Mouse (Mus musculus): ENCODE results near the gene Clcnka. TPM values are rescaled to one million over a fixed set of nuclear protein-coding genes. Genes with fewer than 3 reads are reported as not detected.

Gene Clcnka
- polyA plus RNA-seq, 1 experiment from 2014 or later: 0.13 TPM

- Histone ChIP-seq H3K4me3 (ENCODE audit: low read length) (no peak overlapping the region), H3K9me3 (ENCODE audit: control insufficient read depth, low read length) (no peaks in the 10 kb centered on the region), H3K27me3 (replicated peaks; ENCODE audit: control insufficient read depth, insufficient read depth, low read length) (no peaks in the 10 kb centered on the region), H3K4me1 (ENCODE audit: control insufficient read depth, insufficient read depth, low read length) (peaks cover 35% of the 10 kb centered on the region), H3K9ac (ENCODE audit: low read depth, low read length) (0 out of 2 replicates have a peak overlapping the region, but pooled peaks have one; percentile 37), H3K27ac (ENCODE audit: low read length) (no peak overlapping the region), H3K36me3 (ENCODE audit: control insufficient read depth, insufficient read depth, low read length) (no peaks in the 10 kb centered on the region), H3K4me2 (ENCODE audit: low read depth, low read length) (no peak overlapping the region)
- ATAC-seq: no peak
- 90% methylated on average over 13 of the region's 13 CpGs for WGBS
Measured at GRCm38 (mm10) chr4:141423691-141424431, 25.3 kb upstream of the Clcnka start.

DNA sequence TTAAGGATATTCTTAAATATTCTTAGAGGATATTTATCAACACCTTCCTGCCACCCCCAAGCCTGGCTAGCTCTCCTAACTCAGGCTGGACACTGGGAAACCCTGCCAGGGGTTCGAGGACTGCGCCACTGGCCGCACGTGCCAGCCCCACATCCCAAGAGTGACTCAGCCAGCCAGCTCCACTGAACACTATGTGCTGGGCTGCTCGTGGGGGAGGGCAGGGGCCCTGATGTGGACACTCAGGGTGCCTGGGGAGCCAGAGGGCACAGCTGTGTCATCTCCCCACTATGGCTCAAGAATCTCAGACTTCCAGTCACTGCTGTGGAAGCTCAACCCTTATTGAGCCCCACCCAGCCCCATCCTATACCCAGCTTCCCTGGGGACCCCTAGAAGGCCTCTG lies 24.8 kb upstream of the Clcnka start:
- no peak overlapping the region for H3K27ac ChIP-seq (ENCODE audit: low read length)
- H3K4me3 ChIP-seq (ENCODE audit: low read length): no peak overlapping the region
- H3K36me3 ChIP-seq (ENCODE audit: control insufficient read depth, insufficient read depth, low read length): no peaks in the 10 kb centered on the region
- H3K4me1 ChIP-seq (ENCODE audit: control insufficient read depth, insufficient read depth, low read length): peaks cover 35% of the 10 kb centered on the region
- no peak overlapping the region for H3K4me2 ChIP-seq (ENCODE audit: low read depth, low read length)
- 0 out of 2 replicates have a peak overlapping the region, but pooled peaks have one; percentile 37 for H3K9ac ChIP-seq (ENCODE audit: low read depth, low read length)
- no peaks in the 10 kb centered on the region for H3K9me3 ChIP-seq (ENCODE audit: control insufficient read depth, low read length)
- 85% methylated on average over 5 of the region's 5 CpGs for WGBS
- no peak for ATAC-seq
- H3K27me3 ChIP-seq (replicated peaks; ENCODE audit: control insufficient read depth, insufficient read depth, low read length): no peaks in the 10 kb centered on the region

DNA sequence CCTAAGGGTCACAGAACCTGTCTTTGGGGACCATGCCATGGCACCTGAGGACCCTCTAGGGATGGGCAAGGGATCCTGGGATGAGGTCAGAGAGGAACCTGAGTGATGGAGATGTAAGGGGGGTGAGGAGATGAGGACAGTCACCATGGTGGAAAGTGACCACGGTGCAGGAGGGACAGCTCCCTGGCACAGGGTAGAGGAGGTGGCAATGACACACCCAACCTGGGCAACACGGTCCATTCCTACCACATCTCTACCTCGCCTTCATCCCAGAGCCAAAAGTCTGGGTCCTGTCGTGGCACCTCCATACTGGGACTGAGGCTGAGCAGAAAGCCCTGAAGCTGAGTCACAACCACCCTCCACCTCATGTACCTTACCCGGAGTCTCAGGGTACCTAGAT lies 24.3 kb upstream of the Clcnka start:
- H3K9ac ChIP-seq (ENCODE audit: low read depth, low read length): 0 out of 2 replicates have a peak overlapping the region, but pooled peaks have one; percentile 37
- peak overlapping the region; percentile 38; the same call in 1 of the 2 replicates for H3K4me2 ChIP-seq (ENCODE audit: low read depth, low read length)
- no peaks in the 10 kb centered on the region for H3K36me3 ChIP-seq (ENCODE audit: control insufficient read depth, insufficient read depth, low read length)
- peaks cover 35% of the 10 kb centered on the region for H3K4me1 ChIP-seq (ENCODE audit: control insufficient read depth, insufficient read depth, low read length)
- no peak for ATAC-seq
- no peak overlapping the region for H3K27ac ChIP-seq (ENCODE audit: low read length)
- 0 out of 2 replicates have a peak overlapping the region, but pooled peaks have one; percentile 31 for H3K4me3 ChIP-seq (ENCODE audit: low read length)
- no peaks in the 10 kb centered on the region for H3K27me3 ChIP-seq (replicated peaks; ENCODE audit: control insufficient read depth, insufficient read depth, low read length)
- H3K9me3 ChIP-seq (ENCODE audit: control insufficient read depth, low read length): no peaks in the 10 kb centered on the region
- 84% methylated on average over 5 of the region's 5 CpGs for WGBS

- Histone ChIP-seq H3K9me3 (ENCODE audit: control insufficient read depth, low read length) (no peaks in the 10 kb centered on the region), H3K4me3 (ENCODE audit: low read length) (peak overlapping the region; percentile 31), H3K27ac (ENCODE audit: low read length) (peak overlapping the region; percentile 73), H3K36me3 (ENCODE audit: control insufficient read depth, insufficient read depth, low read length) (no peaks in the 10 kb centered on the region), H3K4me2 (ENCODE audit: low read depth, low read length) (peak overlapping the region; percentile 38), H3K4me1 (ENCODE audit: control insufficient read depth, insufficient read depth, low read length) (peaks cover 35% of the 10 kb centered on the region), H3K27me3 (replicated peaks; ENCODE audit: control insufficient read depth, insufficient read depth, low read length) (no peaks in the 10 kb centered on the region), H3K9ac (ENCODE audit: low read depth, low read length) (peak overlapping the region; percentile 60)
- peak; percentile 63 for ATAC-seq
- 51% methylated on average over 14 of the region's 14 CpGs for WGBS
Measured at GRCm38 (mm10) chr4:141421423-141421822, 22.9 kb upstream of the Clcnka start.

DNA sequence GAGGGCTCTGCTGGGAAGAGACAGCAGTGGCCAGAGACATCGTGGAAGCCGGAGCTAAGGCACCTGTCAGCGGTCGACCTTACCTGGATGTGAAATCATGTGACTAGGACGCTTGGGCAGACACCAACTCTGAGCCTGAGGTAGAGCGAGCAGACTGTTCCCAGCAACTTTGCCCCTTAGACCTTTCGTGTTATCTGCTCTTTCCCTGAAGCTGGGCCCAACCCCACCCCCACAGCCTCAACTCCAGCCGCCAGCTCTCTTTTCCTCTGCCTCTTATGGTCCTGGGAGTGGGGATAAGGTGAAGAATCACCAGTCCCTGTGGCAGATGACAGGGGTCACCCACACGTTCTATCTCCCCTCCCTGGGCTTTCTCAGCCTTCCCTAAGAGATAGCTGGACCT lies 22.4 kb upstream of the Clcnka start:
- Histone ChIP-seq H3K4me2 (ENCODE audit: low read depth, low read length) (no peak overlapping the region), H3K27ac (ENCODE audit: low read length) (peak overlapping the region; percentile 73), H3K9ac (ENCODE audit: low read depth, low read length) (peak overlapping the region; percentile 60; the same call in 1 of the 2 replicates), H3K27me3 (replicated peaks; ENCODE audit: control insufficient read depth, insufficient read depth, low read length) (no peaks in the 10 kb centered on the region), H3K9me3 (ENCODE audit: control insufficient read depth, low read length) (no peaks in the 10 kb centered on the region), H3K36me3 (ENCODE audit: control insufficient read depth, insufficient read depth, low read length) (no peaks in the 10 kb centered on the region), H3K4me3 (ENCODE audit: low read length) (no peak overlapping the region), H3K4me1 (ENCODE audit: control insufficient read depth, insufficient read depth, low read length) (peaks cover 31% of the 10 kb centered on the region)
- WGBS: 34% methylated on average over 9 of the region's 9 CpGs
- ATAC-seq: peak; percentile 80

DNA sequence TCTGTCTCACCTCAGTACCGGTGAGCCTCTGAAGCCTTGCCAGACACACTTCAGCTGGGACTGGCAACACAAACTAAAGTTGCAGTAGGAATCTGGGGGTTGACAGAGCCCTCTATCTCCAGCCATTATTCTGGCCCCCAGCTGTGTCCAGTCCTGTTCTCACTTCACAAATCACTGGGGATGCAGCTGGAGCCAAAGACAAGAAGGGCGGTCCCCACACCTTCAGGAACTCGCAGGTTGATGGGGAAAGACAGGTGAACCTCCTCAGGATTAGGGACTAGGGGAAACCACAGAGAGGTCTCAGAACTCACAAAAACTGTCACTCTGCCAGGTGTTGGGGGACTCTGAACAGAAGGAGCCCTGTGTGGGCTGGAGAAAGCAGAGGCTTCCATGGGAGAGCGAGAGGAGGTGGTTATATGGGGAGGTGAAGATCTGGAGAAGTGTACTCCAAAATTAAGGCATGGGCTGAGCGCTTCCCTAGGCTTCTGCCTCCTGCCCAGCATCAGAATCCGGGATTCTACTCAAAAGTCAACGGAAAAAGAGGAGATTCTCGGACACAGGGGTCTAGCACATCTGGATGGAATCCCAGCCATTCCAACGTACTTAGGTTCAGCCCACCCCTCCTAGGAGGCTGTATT lies 21.8 kb upstream of the Clcnka start, which contains the start of gene Hspb7:
Hspb7 (plus strand) TSS at position 588 of the 638 bp plus-strand sequence.
- Histone ChIP-seq H3K4me3 (ENCODE audit: low read length) (peak within 1 kb of the TSS; percentile 31), H3K9ac (ENCODE audit: low read depth, low read length) (peak within 1 kb of the TSS; percentile 60), H3K4me2 (ENCODE audit: low read depth, low read length) (peak within 1 kb of the TSS; percentile 38)

DNA sequence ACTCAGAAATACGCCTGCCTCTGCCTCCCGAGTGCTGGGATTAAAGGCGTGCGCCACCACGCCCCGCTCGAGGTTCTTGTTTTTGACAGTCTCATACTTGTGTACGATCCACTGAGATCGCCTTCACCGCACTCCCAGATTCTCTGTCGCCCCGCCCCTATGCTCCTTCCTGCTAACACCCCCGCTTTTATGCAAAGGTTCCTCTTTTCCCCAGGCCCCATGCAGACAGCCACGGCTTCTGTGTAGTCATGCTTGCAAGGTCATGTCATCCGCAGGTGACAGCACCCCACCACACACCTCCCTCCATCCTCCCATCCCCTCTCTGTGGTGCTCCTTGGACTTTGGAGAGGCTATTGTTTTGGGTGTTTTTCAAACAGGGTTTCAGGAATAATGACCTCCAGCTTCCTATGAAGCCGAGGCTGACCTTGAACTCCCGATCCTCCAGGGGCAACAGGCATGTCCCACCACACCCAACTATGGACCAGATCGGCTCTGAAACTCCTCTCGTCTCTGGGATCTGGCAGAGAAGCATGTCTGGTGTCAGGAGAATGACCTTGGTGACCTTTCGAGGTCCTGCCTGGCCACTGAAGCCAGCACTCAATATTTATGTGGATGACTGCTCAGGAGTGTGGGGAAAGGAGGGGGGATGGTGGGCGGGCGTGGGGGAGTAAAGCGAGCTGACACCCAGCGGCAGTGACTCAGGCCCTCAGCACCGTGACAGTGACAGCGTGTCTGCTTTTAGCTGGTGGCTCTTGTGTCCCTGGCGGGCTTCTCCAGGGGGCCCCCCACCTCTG lies 21.1 kb upstream of the Clcnka start:
- H3K27me3 ChIP-seq (replicated peaks; ENCODE audit: control insufficient read depth, insufficient read depth, low read length): no peaks in the 10 kb centered on the region
- WGBS: 60% methylated on average over 27 of the region's 27 CpGs
- ATAC-seq: no peak
- H3K36me3 ChIP-seq (ENCODE audit: control insufficient read depth, insufficient read depth, low read length): no peaks in the 10 kb centered on the region
- H3K27ac ChIP-seq (ENCODE audit: low read length): no peak overlapping the region
- H3K4me1 ChIP-seq (ENCODE audit: control insufficient read depth, insufficient read depth, low read length): peaks cover 23% of the 10 kb centered on the region
- H3K4me3 ChIP-seq (ENCODE audit: low read length): no peak overlapping the region
- no peak overlapping the region for H3K4me2 ChIP-seq (ENCODE audit: low read depth, low read length)
- H3K9ac ChIP-seq (ENCODE audit: low read depth, low read length): no peak overlapping the region
- H3K9me3 ChIP-seq (ENCODE audit: control insufficient read depth, low read length): no peaks in the 10 kb centered on the region

More for the DNA sequence above, 21.8 kb upstream of the Clcnka start, which contains the start of gene Hspb7:
- no peak for ATAC-seq
- Histone ChIP-seq H3K36me3 (ENCODE audit: control insufficient read depth, insufficient read depth, low read length) (no peaks in the 10 kb centered on the region), H3K9me3 (ENCODE audit: control insufficient read depth, low read length) (no peaks in the 10 kb centered on the region), H3K4me1 (ENCODE audit: control insufficient read depth, insufficient read depth, low read length) (peaks cover 26% of the 10 kb centered on the region), H3K27me3 (replicated peaks; ENCODE audit: control insufficient read depth, insufficient read depth, low read length) (no peaks in the 10 kb centered on the region), H3K27ac (ENCODE audit: low read length) (peak within 1 kb of the TSS; percentile 73)
- 54% methylated on average over 9 of the region's 9 CpGs for WGBS

GRCm38 (mm10) chr4:141415924-141416323 lies 17.4 kb upstream of the Clcnka start, which contains the start of gene Clcnkb:
Clcnkb (minus strand) TSS chr4:141416014.
- Histone ChIP-seq H3K9ac (ENCODE audit: low read depth, low read length) (no peak within 1 kb of the TSS), H3K9me3 (ENCODE audit: control insufficient read depth, low read length) (no peaks in the 10 kb centered on the region), H3K4me3 (ENCODE audit: low read length) (no peak within 1 kb of the TSS), H3K27me3 (replicated peaks; ENCODE audit: control insufficient read depth, insufficient read depth, low read length) (no peaks in the 10 kb centered on the region), H3K4me1 (ENCODE audit: control insufficient read depth, insufficient read depth, low read length) (peaks cover 11% of the 10 kb centered on the region), H3K27ac (ENCODE audit: low read length) (no peak within 1 kb of the TSS), H3K36me3 (ENCODE audit: control insufficient read depth, insufficient read depth, low read length) (no peaks in the 10 kb centered on the region), H3K4me2 (ENCODE audit: low read depth, low read length) (no peak within 1 kb of the TSS)
- no peak for ATAC-seq
- WGBS: 65% methylated on average over 7 of the region's 7 CpGs

Measured in intestine, embryonic 16.5 days (tissue).